Mouse (Mus musculus): ENCODE measurements around the gene St3gal6. TPM values are rescaled to one million over a fixed set of nuclear protein-coding genes. Genes with fewer than 3 reads are reported as not detected.
A peak's percentile ranks its signal among the peaks of the same experiment; 100 is the strongest.

Gene St3gal6
- polyA plus RNA-seq, 1 experiment from 2014 or later: 19.6 TPM

DNA sequence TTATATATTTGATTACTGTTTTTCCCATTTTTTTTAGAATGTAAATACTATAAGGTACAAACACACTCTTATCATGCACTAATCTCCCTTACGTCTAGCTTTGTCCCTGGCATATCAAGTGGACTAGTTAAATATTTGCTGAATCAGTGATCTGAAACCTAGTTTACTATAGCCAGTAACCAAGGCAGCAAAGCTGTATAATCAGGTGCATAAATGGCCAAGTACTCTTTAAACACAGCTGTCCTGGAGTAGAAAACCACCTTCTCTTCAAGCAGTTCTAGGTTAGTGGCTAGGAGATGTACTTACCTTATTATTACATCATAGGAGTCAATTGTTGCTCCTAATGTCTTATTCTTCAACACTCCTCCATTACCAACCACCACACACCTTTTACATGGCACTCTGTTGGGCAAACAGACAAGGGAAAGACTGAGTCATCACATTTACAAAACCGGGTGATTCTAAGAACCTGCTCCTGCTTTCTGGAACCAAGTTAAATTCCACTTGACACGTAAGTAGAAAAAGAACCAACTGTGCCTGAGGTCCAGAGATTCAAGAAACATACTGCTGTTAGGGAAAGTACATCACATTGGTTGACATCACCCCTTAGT is 48.4 kb downstream of the St3gal6 start:
- peaks cover 42% of the 10 kb centered on the region for H3K36me3 ChIP-seq (ENCODE audit: control insufficient read depth, insufficient read depth)
- no peak overlapping the region for H3K4me3 ChIP-seq (ENCODE audit: low read length)
- H3K27me3 ChIP-seq (ENCODE audit: control insufficient read depth, insufficient read depth, low read length): no peaks in the 10 kb centered on the region
- peaks cover 9% of the 10 kb centered on the region for H3K9me3 ChIP-seq (replicated peaks; ENCODE audit: control insufficient read depth, low read length)
- peaks cover 10% of the 10 kb centered on the region for H3K4me1 ChIP-seq (ENCODE audit: control insufficient read depth, insufficient read depth, low read length)
- 70% methylated on average over 3 of the region's 3 CpGs for WGBS
- H3K27ac ChIP-seq (ENCODE audit: low read length): peak overlapping the region; percentile 69
- no peak overlapping the region for H3K9ac ChIP-seq (ENCODE audit: low read length)
- H3K4me2 ChIP-seq (ENCODE audit: low read depth, low read length): no peak overlapping the region
- no peak for ATAC-seq (replicated peaks; ENCODE audit: extremely low read depth, insufficient read depth, low FRiP score)

- Histone ChIP-seq H3K9ac (ENCODE audit: low read length) (peak overlapping the region; percentile 34; the same call in 1 of the 2 replicates), H3K27me3 (ENCODE audit: control insufficient read depth, insufficient read depth, low read length) (no peaks in the 10 kb centered on the region), H3K36me3 (ENCODE audit: control insufficient read depth, insufficient read depth) (peaks cover 42% of the 10 kb centered on the region), H3K4me3 (ENCODE audit: low read length) (no peak overlapping the region), H3K9me3 (replicated peaks; ENCODE audit: control insufficient read depth, low read length) (peaks cover 9% of the 10 kb centered on the region), H3K4me1 (ENCODE audit: control insufficient read depth, insufficient read depth, low read length) (peaks cover 10% of the 10 kb centered on the region), H3K27ac (ENCODE audit: low read length) (peak overlapping the region; percentile 74), H3K4me2 (ENCODE audit: low read depth, low read length) (no peak overlapping the region)
- 37% methylated on average over 3 of the region's 3 CpGs for WGBS
- ATAC-seq (replicated peaks; ENCODE audit: extremely low read depth, insufficient read depth, low FRiP score): peak; percentile 62; the same call in 1 of the 2 replicates
These were observed 49.2 kb downstream of the St3gal6 start for GRCm38 (mm10) chr16:58474875-58475274.

DNA sequence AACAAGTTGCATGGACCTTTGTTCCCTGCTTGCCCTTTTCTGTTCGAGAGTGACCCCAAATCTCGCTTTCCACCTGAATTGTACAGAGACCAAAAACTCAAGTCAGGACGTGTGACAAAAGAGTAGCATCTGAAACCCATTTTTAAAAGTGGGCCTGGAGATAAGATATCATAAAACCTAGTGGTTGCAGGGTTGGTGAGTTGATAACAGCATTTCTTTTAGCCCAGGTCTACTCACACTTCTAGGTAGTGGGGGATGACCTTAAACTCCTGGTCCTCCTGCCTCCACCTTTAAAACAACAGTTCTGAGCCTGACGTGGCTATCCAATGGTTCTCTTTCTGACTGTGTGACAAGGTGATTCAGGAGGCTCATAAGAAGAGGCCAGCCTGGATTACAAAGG is 53.2 kb downstream of the St3gal6 start:
- Histone ChIP-seq H3K27ac (ENCODE audit: low read length) (no peak overlapping the region), H3K4me2 (ENCODE audit: low read depth, low read length) (no peak overlapping the region), H3K36me3 (ENCODE audit: control insufficient read depth, insufficient read depth) (peaks cover 25% of the 10 kb centered on the region), H3K9ac (ENCODE audit: low read length) (no peak overlapping the region), H3K27me3 (ENCODE audit: control insufficient read depth, insufficient read depth, low read length) (no peaks in the 10 kb centered on the region), H3K4me3 (ENCODE audit: low read length) (no peak overlapping the region), H3K9me3 (replicated peaks; ENCODE audit: control insufficient read depth, low read length) (no peaks in the 10 kb centered on the region), H3K4me1 (ENCODE audit: control insufficient read depth, insufficient read depth, low read length) (peaks cover 12% of the 10 kb centered on the region)
- 60% methylated on average over 4 of the region's 4 CpGs for WGBS
- ATAC-seq (replicated peaks; ENCODE audit: extremely low read depth, insufficient read depth, low FRiP score): no peak

GRCm38 (mm10) chr16:58470061-58470460 is 54.0 kb downstream of the St3gal6 start:
- H3K9me3 ChIP-seq (replicated peaks; ENCODE audit: control insufficient read depth, low read length): no peaks in the 10 kb centered on the region
- ATAC-seq (replicated peaks; ENCODE audit: extremely low read depth, insufficient read depth, low FRiP score): no peak
- 85% methylated on average over 8 of the region's 8 CpGs for WGBS

GRCm38 (mm10) chr16:58465412-58465811 is 58.6 kb downstream of the St3gal6 start:
- Histone ChIP-seq H3K4me1 (ENCODE audit: control insufficient read depth, insufficient read depth, low read length) (peaks cover 12% of the 10 kb centered on the region), H3K36me3 (ENCODE audit: control insufficient read depth, insufficient read depth) (peaks cover 34% of the 10 kb centered on the region), H3K4me2 (ENCODE audit: low read depth, low read length) (no peak overlapping the region), H3K4me3 (ENCODE audit: low read length) (no peak overlapping the region), H3K27ac (ENCODE audit: low read length) (no peak overlapping the region), H3K9me3 (replicated peaks; ENCODE audit: control insufficient read depth, low read length) (no peaks in the 10 kb centered on the region), H3K9ac (ENCODE audit: low read length) (no peak overlapping the region), H3K27me3 (ENCODE audit: control insufficient read depth, insufficient read depth, low read length) (no peaks in the 10 kb centered on the region)
- 79% methylated on average over 9 of the region's 9 CpGs for WGBS
- ATAC-seq (replicated peaks; ENCODE audit: extremely low read depth, insufficient read depth, low FRiP score): no peak

More at GRCm38 (mm10) chr16:58470061-58470460, 54.0 kb downstream of the St3gal6 start:
- Histone ChIP-seq H3K9ac (ENCODE audit: low read length) (no peak overlapping the region), H3K4me3 (ENCODE audit: low read length) (no peak overlapping the region), H3K4me1 (ENCODE audit: control insufficient read depth, insufficient read depth, low read length) (peaks cover 9% of the 10 kb centered on the region), H3K36me3 (ENCODE audit: control insufficient read depth, insufficient read depth) (peaks cover 31% of the 10 kb centered on the region), H3K4me2 (ENCODE audit: low read depth, low read length) (no peak overlapping the region), H3K27me3 (ENCODE audit: control insufficient read depth, insufficient read depth, low read length) (no peaks in the 10 kb centered on the region), H3K27ac (ENCODE audit: low read length) (no peak overlapping the region)

- H3K27me3 ChIP-seq (ENCODE audit: control insufficient read depth, insufficient read depth, low read length): no peaks in the 10 kb centered on the region
- no peak overlapping the region for H3K4me3 ChIP-seq (ENCODE audit: low read length)
- H3K9me3 ChIP-seq (replicated peaks; ENCODE audit: control insufficient read depth, low read length): no peaks in the 10 kb centered on the region
- H3K4me2 ChIP-seq (ENCODE audit: low read depth, low read length): no peak overlapping the region
- no peak overlapping the region for H3K9ac ChIP-seq (ENCODE audit: low read length)
- H3K36me3 ChIP-seq (ENCODE audit: control insufficient read depth, insufficient read depth): peaks cover 34% of the 10 kb centered on the region
- H3K4me1 ChIP-seq (ENCODE audit: control insufficient read depth, insufficient read depth, low read length): peaks cover 14% of the 10 kb centered on the region
- WGBS: 89% methylated on average over 14 of the region's 14 CpGs
- no peak for ATAC-seq (replicated peaks; ENCODE audit: extremely low read depth, insufficient read depth, low FRiP score)
- no peak overlapping the region for H3K27ac ChIP-seq (ENCODE audit: low read length)
These were observed 60.0 kb downstream of the St3gal6 start for GRCm38 (mm10) chr16:58464051-58464450.

GRCm38 (mm10) chr16:58462519-58462918 is 61.5 kb downstream of the St3gal6 start:
- Histone ChIP-seq H3K9ac (ENCODE audit: low read length) (no peak overlapping the region), H3K36me3 (ENCODE audit: control insufficient read depth, insufficient read depth) (peaks cover 36% of the 10 kb centered on the region)
- WGBS: 93% methylated on average over 2 of the region's 2 CpGs

GRCm38 (mm10) chr16:58461856-58462518 is 62.1 kb downstream of the St3gal6 start:
- no peaks in the 10 kb centered on the region for H3K27me3 ChIP-seq (ENCODE audit: control insufficient read depth, insufficient read depth, low read length)
- H3K36me3 ChIP-seq (ENCODE audit: control insufficient read depth, insufficient read depth): peaks cover 41% of the 10 kb centered on the region
- ATAC-seq (replicated peaks; ENCODE audit: extremely low read depth, insufficient read depth, low FRiP score): no peak
- H3K4me1 ChIP-seq (ENCODE audit: control insufficient read depth, insufficient read depth, low read length): peaks cover 14% of the 10 kb centered on the region
- H3K27ac ChIP-seq (ENCODE audit: low read length): no peak overlapping the region
- no peak overlapping the region for H3K4me3 ChIP-seq (ENCODE audit: low read length)
- H3K9ac ChIP-seq (ENCODE audit: low read length): no peak overlapping the region
- no peak overlapping the region for H3K4me2 ChIP-seq (ENCODE audit: low read depth, low read length)
- H3K9me3 ChIP-seq (replicated peaks; ENCODE audit: control insufficient read depth, low read length): no peaks in the 10 kb centered on the region
- 88% methylated on average over 2 of the region's 2 CpGs for WGBS

More at GRCm38 (mm10) chr16:58462519-58462918, 61.5 kb downstream of the St3gal6 start:
- Histone ChIP-seq H3K4me2 (ENCODE audit: low read depth, low read length) (no peak overlapping the region), H3K4me3 (ENCODE audit: low read length) (no peak overlapping the region), H3K9me3 (replicated peaks; ENCODE audit: control insufficient read depth, low read length) (no peaks in the 10 kb centered on the region), H3K27me3 (ENCODE audit: control insufficient read depth, insufficient read depth, low read length) (no peaks in the 10 kb centered on the region), H3K27ac (ENCODE audit: low read length) (no peak overlapping the region), H3K4me1 (ENCODE audit: control insufficient read depth, insufficient read depth, low read length) (peaks cover 14% of the 10 kb centered on the region)
- no peak for ATAC-seq (replicated peaks; ENCODE audit: extremely low read depth, insufficient read depth, low FRiP score)

DNA sequence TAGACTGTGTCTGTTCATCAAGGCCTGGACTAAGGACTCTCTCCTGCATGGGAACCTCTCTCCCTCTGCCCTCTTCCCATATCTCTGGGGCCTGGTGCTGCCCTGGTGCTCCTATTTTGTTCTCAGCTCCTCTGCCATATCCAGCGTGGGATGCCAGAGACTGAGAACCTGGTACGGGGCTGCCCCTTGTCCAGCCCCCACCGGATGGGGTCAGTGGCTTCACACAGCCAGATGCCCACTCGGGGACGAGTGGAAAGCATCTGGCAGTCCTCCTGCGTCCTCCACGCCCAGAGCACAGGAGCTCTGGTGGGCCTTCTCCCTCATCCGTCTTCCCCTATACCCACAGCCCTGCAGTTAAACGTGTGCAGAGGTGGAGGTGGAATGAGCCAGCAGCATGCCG is 63.7 kb downstream of the St3gal6 start:
- peak overlapping the region; percentile 42 for H3K4me2 ChIP-seq (ENCODE audit: low read depth, low read length)
- no peaks in the 10 kb centered on the region for H3K27me3 ChIP-seq (ENCODE audit: control insufficient read depth, insufficient read depth, low read length)
- peaks cover 11% of the 10 kb centered on the region for H3K4me1 ChIP-seq (ENCODE audit: control insufficient read depth, insufficient read depth, low read length)
- H3K4me3 ChIP-seq (ENCODE audit: low read length): peak overlapping the region; percentile 8; the same call in 1 of the 2 replicates
- H3K9me3 ChIP-seq (replicated peaks; ENCODE audit: control insufficient read depth, low read length): no peaks in the 10 kb centered on the region
- 0 out of 2 replicates have a peak, but pooled peaks have one; percentile 34 for ATAC-seq (replicated peaks; ENCODE audit: extremely low read depth, insufficient read depth, low FRiP score)
- peak overlapping the region; percentile 86 for H3K27ac ChIP-seq (ENCODE audit: low read length)
- H3K36me3 ChIP-seq (ENCODE audit: control insufficient read depth, insufficient read depth): peaks cover 38% of the 10 kb centered on the region
- H3K9ac ChIP-seq (ENCODE audit: low read length): peak overlapping the region; percentile 65
- 61% methylated on average over 10 of the region's 10 CpGs for WGBS
